Mouse (Mus musculus) midbrain, embryonic 16.5 days (tissue): Measurements from ENCODE around the gene Unc93b1. TPM values are rescaled to one million over a fixed set of nuclear protein-coding genes. Genes with fewer than 3 reads are reported as not detected.

Source experiments
- ATAC-seq: fragments of 200-750 bp; cut with Nextera tagmentation; 2 replicates; pipeline ENCODE4 v1.8.0; 2017; ENCODE audit warnings: moderate TSS enrichment
- H3K27ac ChIP-seq: fragments of 300-500 bp; sonication (generic); 2 replicates; pipeline ENCODE4 v1.5.1; 2014; ENCODE audit warnings: mild to moderate bottlenecking, low read length, mixed read lengths
- H3K27me3 ChIP-seq: fragments of 300-500 bp; sonication (generic); 2 replicates; pipeline ENCODE4 v1.6.1; 2014; ENCODE audit warnings: low read depth, low read length, mixed read lengths; ENCODE audit not compliant: control insufficient read depth, insufficient read depth
- H3K36me3 ChIP-seq: fragments of 300-500 bp; sonication (generic); 2 replicates; pipeline ENCODE4 v1.6.1; 2014; ENCODE audit warnings: mild to moderate bottlenecking, low read length, moderate library complexity, mixed read lengths; ENCODE audit not compliant: control insufficient read depth, insufficient read depth
- H3K4me1 ChIP-seq: fragments of 300-500 bp; sonication (generic); 2 replicates; pipeline ENCODE4 v1.6.1; 2014; ENCODE audit warnings: mild to moderate bottlenecking, low read length, mixed read lengths; ENCODE audit not compliant: control insufficient read depth, insufficient read depth
- H3K4me2 ChIP-seq: fragments of 300-500 bp; sonication (generic); 2 replicates; pipeline ENCODE4 v1.6.1; 2014; ENCODE audit warnings: mild to moderate bottlenecking, low read length, mixed read lengths
- H3K4me3 ChIP-seq: fragments of 300-500 bp; sonication (generic); 2 replicates; pipeline ENCODE4 v1.5.1; 2014; ENCODE audit warnings: low read depth, mild to moderate bottlenecking, low read length, moderate library complexity, mixed read lengths
- H3K9ac ChIP-seq: fragments of 300-500 bp; sonication (generic); 2 replicates; pipeline ENCODE4 v1.6.1; 2014; ENCODE audit warnings: low read depth, low read length, mixed read lengths
- H3K9me3 ChIP-seq: fragments of 300-500 bp; sonication (generic); replicated peaks from 2 replicates; pipeline ENCODE4 v1.6.1; 2014; ENCODE audit warnings: mild to moderate bottlenecking, low read length, mixed read lengths; ENCODE audit not compliant: control insufficient read depth, poor library complexity, severe bottlenecking
- WGBS: fragments of 180-500 bp; shearing (Covaris S2); extraction: QIAGEN DNeasy Blood & Tissue Kit; methylation state at CpG from one replicate; pipeline ENCODE4 v1.1.7; 2014; 5-methylcytosine and 5-hydroxymethylcytosine counted together
- polyA plus RNA-seq: library from polyadenylated mRNA; unstranded; fragments of >200 nt; fragmentation: Nextera tagmentation; extraction: Ambion mirVana; gene quantifications from 2 replicates; pipeline ENCODE4 v1.2.1, GENCODE M21; 2015

Gene Unc93b1
- polyA plus RNA-seq, result 9.7 and 9.9 TPM in 2 replicates

DNA sequence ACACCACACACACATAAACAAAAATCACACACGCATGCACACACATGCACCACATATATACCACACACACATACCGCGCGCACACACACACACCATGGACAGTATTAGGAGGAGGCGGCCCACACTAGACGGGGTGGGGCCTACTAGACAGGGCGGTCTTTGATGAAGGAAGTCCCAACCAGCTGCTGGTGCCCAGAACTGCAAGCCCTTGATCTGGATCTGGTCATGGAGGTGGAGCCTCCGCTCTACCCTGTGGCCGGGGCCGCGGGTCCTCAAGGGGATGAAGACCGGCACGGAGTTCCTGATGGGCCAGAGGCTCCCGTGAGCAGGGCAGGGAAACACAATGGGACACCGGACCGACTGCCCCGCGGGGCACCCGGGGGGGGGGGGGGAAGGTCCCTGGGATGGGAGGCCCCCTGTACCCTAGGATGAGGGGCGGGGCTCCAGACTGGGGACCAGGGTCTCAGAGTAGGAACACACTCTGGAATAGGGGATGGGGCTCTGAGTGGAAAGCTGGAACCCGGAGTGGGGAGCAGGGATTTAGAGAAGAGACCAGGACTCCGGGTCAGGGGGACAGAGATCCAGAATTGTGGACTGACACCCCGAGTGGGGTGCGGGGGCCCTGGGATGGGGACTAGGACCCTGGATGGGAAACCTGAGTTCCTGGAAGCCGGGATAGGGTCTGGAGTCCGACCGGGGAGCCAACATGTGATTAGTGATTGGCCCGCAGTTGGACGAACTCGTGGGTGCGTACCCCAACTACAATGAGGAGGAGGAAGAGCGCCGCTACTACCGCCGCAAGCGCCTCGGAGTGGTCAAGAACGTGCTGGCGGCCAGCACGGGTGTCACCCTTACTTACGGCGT is at the start of gene Unc93b1:
TSS of gene Unc93b1 (plus strand) at position 155 of the 864 bp plus-strand sequence.
- Histone ChIP-seq H3K36me3 (no peaks in the 10 kb centered on the region), H3K9ac (peak within 1 kb of the TSS; percentile 51), H3K4me2 (peak within 1 kb of the TSS; percentile 65), H3K27ac (no peak within 1 kb of the TSS), H3K4me1 (peaks cover 11% of the 10 kb centered on the region), H3K4me3 (peak within 1 kb of the TSS; percentile 40), H3K9me3 (no peaks in the 10 kb centered on the region), H3K27me3 (peaks cover 8% of the 10 kb centered on the region)
- WGBS, result 8% methylated on average over 38 of the region's 42 CpGs
- ATAC-seq, result peak; percentile 51; the same call in 1 of the 2 replicates

DNA sequence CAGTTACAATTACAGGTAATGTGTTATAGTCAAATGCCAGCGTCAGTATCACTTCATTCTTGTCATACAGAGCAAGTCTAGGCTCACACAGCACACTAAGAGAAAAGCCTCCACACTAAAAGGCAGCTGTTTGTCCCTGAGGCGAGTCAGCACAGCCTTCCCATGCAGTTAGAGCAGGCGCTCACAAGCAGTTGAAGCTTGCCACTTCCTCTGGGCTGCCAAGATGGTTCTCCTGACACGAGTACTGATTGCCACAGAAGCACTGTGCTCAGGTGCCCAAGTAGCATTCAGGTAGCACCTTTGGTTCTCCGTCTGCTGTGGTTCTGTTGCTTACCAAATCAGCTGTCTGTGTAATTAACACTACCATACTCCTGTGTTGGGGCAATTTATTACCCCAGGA is 45.9 kb upstream of the Unc93b1 start:
- Histone ChIP-seq H3K9me3 (no peaks in the 10 kb centered on the region), H3K27ac (no peak overlapping the region), H3K4me1 (no peaks in the 10 kb centered on the region), H3K4me3 (no peak overlapping the region), H3K36me3 (peaks cover 24% of the 10 kb centered on the region), H3K4me2 (no peak overlapping the region), H3K27me3 (no peaks in the 10 kb centered on the region), H3K9ac (no peak overlapping the region)
- 93% methylated on average over 5 of the region's 5 CpGs for WGBS
- ATAC-seq, result no peak

DNA sequence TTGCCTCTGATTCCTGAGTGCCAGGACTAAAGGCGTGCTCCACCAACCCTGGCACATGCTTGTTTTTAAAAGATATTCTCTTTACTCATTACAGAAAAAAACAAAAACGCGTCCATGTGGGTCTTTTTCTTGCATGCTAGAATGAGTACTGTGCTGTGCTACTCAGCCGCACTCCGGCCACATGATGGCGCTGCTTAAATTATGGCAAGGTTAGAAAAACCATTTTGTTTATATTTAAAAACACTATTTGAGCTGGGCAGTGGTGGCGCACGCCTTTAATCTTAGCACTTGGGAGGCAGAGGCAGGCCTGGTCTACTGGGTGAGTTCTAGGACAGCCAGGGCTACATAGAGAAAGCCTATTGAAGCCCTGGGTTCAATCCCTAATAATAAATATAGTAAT is 44.8 kb upstream of the Unc93b1 start:
- no peak overlapping the region for H3K27ac ChIP-seq
- WGBS, result 84% methylated on average over 8 of the region's 8 CpGs
- ATAC-seq, result no peak
- no peaks in the 10 kb centered on the region for H3K27me3 ChIP-seq
- H3K9me3 ChIP-seq, result no peaks in the 10 kb centered on the region
- peaks cover under 1% of the 10 kb centered on the region for H3K4me1 ChIP-seq
- H3K4me2 ChIP-seq, result no peak overlapping the region
- no peak overlapping the region for H3K9ac ChIP-seq
- H3K4me3 ChIP-seq, result no peak overlapping the region
- H3K36me3 ChIP-seq, result peaks cover 24% of the 10 kb centered on the region

- H3K4me2 ChIP-seq, result no peak overlapping the region
- H3K4me3 ChIP-seq, result no peak overlapping the region
- H3K9ac ChIP-seq, result no peak overlapping the region
- H3K4me1 ChIP-seq, result peaks cover 5% of the 10 kb centered on the region
- H3K27me3 ChIP-seq, result no peaks in the 10 kb centered on the region
- peaks cover 29% of the 10 kb centered on the region for H3K36me3 ChIP-seq
- no peaks in the 10 kb centered on the region for H3K9me3 ChIP-seq
- WGBS, result 96% methylated on average over 4 of the region's 4 CpGs
- ATAC-seq, result no peak
- H3K27ac ChIP-seq, result no peak overlapping the region
Observed at GRCm38 (mm10) chr19:3893545-3894116, 41.4 kb upstream of the Unc93b1 start.

DNA sequence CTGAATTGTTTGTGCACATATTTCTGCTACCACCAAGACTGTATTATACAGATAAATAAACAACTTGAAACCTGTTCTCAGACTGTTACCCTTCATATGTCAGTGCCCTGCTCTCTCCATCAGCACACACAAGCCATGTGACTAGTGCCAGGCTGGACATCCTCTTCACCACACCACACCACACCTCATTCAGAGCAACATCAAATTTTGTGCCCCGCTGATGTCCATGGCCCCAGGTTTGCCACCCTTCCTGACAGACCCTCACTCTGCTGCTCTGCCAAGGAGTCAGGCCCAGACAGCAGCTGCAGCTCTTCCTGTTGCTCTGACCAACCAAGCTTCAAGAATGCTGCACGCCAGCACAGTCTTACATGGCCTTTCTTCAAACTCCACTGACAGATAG is 40.7 kb upstream of the Unc93b1 start:
- no peaks in the 10 kb centered on the region for H3K9me3 ChIP-seq
- H3K27me3 ChIP-seq, result no peaks in the 10 kb centered on the region
- H3K36me3 ChIP-seq, result peaks cover 29% of the 10 kb centered on the region
- H3K4me1 ChIP-seq, result peaks cover 5% of the 10 kb centered on the region
- H3K27ac ChIP-seq, result no peak overlapping the region
- H3K4me3 ChIP-seq, result no peak overlapping the region
- no peak for ATAC-seq
- no peak overlapping the region for H3K9ac ChIP-seq
- 91% methylated on average over 2 of the region's 2 CpGs for WGBS
- H3K4me2 ChIP-seq, result no peak overlapping the region

DNA sequence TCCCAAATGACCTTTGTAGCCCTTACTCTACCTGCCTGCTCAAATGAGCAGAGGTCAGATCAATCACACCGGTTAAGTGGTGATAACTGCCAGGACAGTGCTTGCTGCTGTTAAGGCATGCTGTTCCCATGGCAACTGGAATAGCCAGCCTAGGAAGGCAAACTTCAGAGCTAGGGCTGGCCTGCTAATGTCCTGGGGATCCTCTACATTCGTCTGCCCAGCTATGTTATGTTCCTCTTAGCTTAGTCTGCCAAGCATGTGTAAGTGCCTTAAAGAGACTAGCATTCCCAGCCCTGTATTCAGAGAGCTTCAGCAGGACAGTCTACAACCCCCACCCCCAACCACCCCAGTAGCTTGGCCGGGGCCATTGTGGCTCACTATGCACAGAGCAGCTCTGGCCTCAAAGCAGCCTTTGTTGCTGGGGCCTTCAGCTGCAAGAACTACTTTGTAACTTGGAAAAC is 39.8 kb upstream of the Unc93b1 start:
- H3K27ac ChIP-seq, result peak overlapping the region; percentile 48

DNA sequence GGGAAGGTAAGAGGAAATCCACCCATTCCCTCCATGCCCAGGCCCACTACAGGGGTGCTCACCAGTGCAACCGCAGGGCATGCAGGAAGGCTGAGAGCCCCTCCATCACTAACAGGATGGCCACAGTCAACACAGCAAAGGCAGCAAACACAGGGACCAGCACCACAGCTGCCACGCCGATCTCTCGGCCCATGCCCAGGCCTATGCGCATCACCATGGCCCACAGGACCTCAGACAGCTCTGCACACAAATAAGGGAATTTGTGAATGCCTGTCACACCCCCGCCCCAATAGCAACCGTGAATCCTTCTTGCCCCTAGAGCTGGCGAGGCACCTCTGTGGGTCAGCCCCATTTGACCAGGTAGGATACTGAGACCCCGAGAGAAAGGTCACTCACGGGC is 38.8 kb upstream of the Unc93b1 start:
- 92% methylated on average over 10 of the region's 10 CpGs for WGBS
- no peak for ATAC-seq
- peak overlapping the region; percentile 48; the same call in 1 of the 2 replicates for H3K27ac ChIP-seq

More for the DNA sequence above, 39.8 kb upstream of the Unc93b1 start:
- no peaks in the 10 kb centered on the region for H3K27me3 ChIP-seq
- no peak overlapping the region for H3K4me2 ChIP-seq
- peaks cover 24% of the 10 kb centered on the region for H3K36me3 ChIP-seq
- H3K9me3 ChIP-seq, result no peaks in the 10 kb centered on the region
- WGBS, result 18% methylated on average over 3 of the region's 3 CpGs
- no peak overlapping the region for H3K4me3 ChIP-seq
- no peak overlapping the region for H3K9ac ChIP-seq
- peak; percentile 80 for ATAC-seq
- peaks cover 5% of the 10 kb centered on the region for H3K4me1 ChIP-seq

DNA sequence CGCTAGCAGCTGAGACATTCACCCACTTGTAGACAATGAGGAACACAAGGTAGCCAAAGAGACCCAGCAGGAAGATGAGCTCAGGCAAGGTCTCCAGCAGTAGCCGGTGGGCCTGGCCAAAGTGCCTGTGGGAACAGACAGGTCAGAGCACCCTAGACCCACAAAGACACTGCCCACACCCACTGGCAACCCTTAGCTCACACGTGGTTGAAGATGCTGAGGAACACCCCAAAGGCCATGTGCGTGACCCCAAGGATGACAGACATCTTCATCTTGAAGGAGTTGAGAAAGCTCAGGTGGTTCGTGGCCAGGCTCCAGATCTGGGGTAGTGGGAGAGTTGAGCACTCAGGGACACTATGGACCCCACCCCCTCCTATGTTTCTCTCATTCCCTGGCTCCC is 37.4 kb upstream of the Unc93b1 start:
- Histone ChIP-seq H3K4me3 (no peak overlapping the region), H3K4me2 (no peak overlapping the region), H3K27ac (no peak overlapping the region), H3K4me1 (peaks cover 5% of the 10 kb centered on the region), H3K9ac (no peak overlapping the region), H3K36me3 (peaks cover 14% of the 10 kb centered on the region), H3K27me3 (no peaks in the 10 kb centered on the region), H3K9me3 (no peaks in the 10 kb centered on the region)
- WGBS, result 90% methylated on average over 5 of the region's 5 CpGs
- ATAC-seq, result no peak

More for the DNA sequence above, 38.8 kb upstream of the Unc93b1 start:
- Histone ChIP-seq H3K4me2 (no peak overlapping the region), H3K36me3 (peaks cover 18% of the 10 kb centered on the region), H3K9me3 (no peaks in the 10 kb centered on the region), H3K27me3 (no peaks in the 10 kb centered on the region), H3K4me3 (no peak overlapping the region), H3K4me1 (peaks cover 5% of the 10 kb centered on the region), H3K9ac (no peak overlapping the region)

DNA sequence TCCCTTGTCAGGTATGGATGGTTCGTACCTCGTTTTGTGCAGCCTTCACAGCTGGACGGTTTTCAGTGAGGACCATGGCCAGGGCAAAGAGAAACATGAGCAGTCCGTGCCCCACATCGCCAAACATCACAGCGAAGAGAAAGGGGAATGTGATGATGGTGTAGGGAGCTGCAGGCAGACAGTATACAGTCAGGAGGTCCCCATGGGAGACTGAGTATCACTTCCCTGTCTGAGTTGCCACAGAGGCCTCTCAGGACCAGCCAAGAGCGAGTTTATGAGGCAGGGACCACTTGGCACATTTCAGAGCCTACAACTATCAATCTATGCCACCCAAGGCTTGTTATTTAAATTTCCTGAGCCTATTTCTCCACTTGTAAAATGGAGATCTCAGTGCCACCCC is 36.0 kb upstream of the Unc93b1 start:
- no peak overlapping the region for H3K4me3 ChIP-seq
- H3K4me1 ChIP-seq, result peaks cover 5% of the 10 kb centered on the region
- no peak for ATAC-seq
- H3K4me2 ChIP-seq, result no peak overlapping the region
- no peaks in the 10 kb centered on the region for H3K27me3 ChIP-seq
- no peak overlapping the region for H3K27ac ChIP-seq
- WGBS, result 87% methylated on average over 7 of the region's 7 CpGs
- H3K9me3 ChIP-seq, result no peaks in the 10 kb centered on the region
- H3K36me3 ChIP-seq, result peaks cover 7% of the 10 kb centered on the region; the same call in 1 of the 2 replicates
- no peak overlapping the region for H3K9ac ChIP-seq
